17 mouse cellular contexts compared by ENCODE assay signal in genomic region chr7:25079496-25080026, GRCm38 (mm10). TPM values are rescaled to one million over a fixed set of nuclear protein-coding genes. Genes with fewer than 3 reads are reported as not detected.
DNase-seq lines count a peak whose midpoint lies in the region; ATAC-seq and TF ChIP-seq lines count a peak whose summit lies in the region.
"Had no signal": no experiment of that assay in that cellular context is flagged by ENCODE, and none has a peak within 500 bp of the region (broad histone marks: within the 10 kb centered on the region; RNA-seq: fewer than 3 reads in every experiment).

No protein-coding gene starts in this region.

- H3K9me3 ChIP-seq in erythroblast, embryonic 14.5 days (ENCODE audit: control insufficient read depth, low read length): peaks cover 18% of the 10 kb centered on the region
- H3K9me3 ChIP-seq in liver, embryonic 11.5 days (ENCODE audit: control insufficient read depth, low read length): no peaks in the 10 kb centered on the region
- no peaks in the 10 kb centered on the region for H3K9me3 ChIP-seq in liver, postnatal 0 days (ENCODE audit: low read length)
- H3K9me3 ChIP-seq: limb, embryonic 15.5 days; midbrain, embryonic 13.5 days; neural tube, embryonic 12.5 days had no signal

- no peak overlapping the region for H3K9ac ChIP-seq in liver, embryonic 11.5 days (ENCODE audit: low read depth, low read length)
- no peak overlapping the region for H3K9ac ChIP-seq in liver, postnatal 0 days (replicated peaks)
- H3K9ac ChIP-seq: limb, embryonic 15.5 days had no signal

- peak; percentile 23 for DNase-seq in liver
- no peak for DNase-seq in liver, embryonic 11.5 days (ENCODE audit: low spot score)
- DNase-seq in kidney, postnatal 10 days: peak; percentile 52
- peak; percentile 57 for DNase-seq in liver, postnatal 0 days
- no peak for DNase-seq in thymus, postnatal 25 days
- no peak for DNase-seq in thymus, postnatal 4 days
- DNase-seq: cerebellum, adult 11 months; gastrocnemius, postnatal 36 days; lung, postnatal 4 days; right cerebral cortex, postnatal 4 days had no signal

- H3K27me3 ChIP-seq in erythroblast, embryonic 14.5 days (ENCODE audit: control insufficient read depth): peaks cover 2% of the 10 kb centered on the region; the same call in 1 of the 2 replicates
- H3K27me3 ChIP-seq in liver, embryonic 11.5 days (replicated peaks; ENCODE audit: control insufficient read depth, insufficient read depth, low read length): no peaks in the 10 kb centered on the region
- no peaks in the 10 kb centered on the region for H3K27me3 ChIP-seq in liver, postnatal 0 days (ENCODE audit: insufficient read depth, low read length)
- H3K27me3 ChIP-seq: limb, embryonic 15.5 days; midbrain, embryonic 13.5 days; neural tube, embryonic 12.5 days had no signal

- peaks cover 63% of the 10 kb centered on the region for H3K36me3 ChIP-seq in erythroblast, embryonic 14.5 days (ENCODE audit: control insufficient read depth)
- H3K36me3 ChIP-seq in liver, embryonic 11.5 days (ENCODE audit: control insufficient read depth, insufficient read depth, low read length): peaks cover 44% of the 10 kb centered on the region
- H3K36me3 ChIP-seq in liver, postnatal 0 days (replicated peaks; ENCODE audit: insufficient read depth, low read length): peaks cover 51% of the 10 kb centered on the region

- TF ChIP-seq EP300 in liver, postnatal 0 days (IDR thresholded peaks at IDR 0.05; ENCODE audit: low read depth): no peak

- H3K4me3 ChIP-seq in erythroblast, embryonic 14.5 days (replicated peaks): peak overlapping the region; percentile 14
- no peak overlapping the region for H3K4me3 ChIP-seq in liver, embryonic 11.5 days (ENCODE audit: low read depth, low read length)
- H3K4me3 ChIP-seq in liver, postnatal 0 days (ENCODE audit: low read depth, low read length): no peak overlapping the region
- H3K4me3 ChIP-seq: left cerebral cortex, adult 2 months; neural tube, embryonic 12.5 days had no signal

- H3K27ac ChIP-seq in liver, embryonic 11.5 days (ENCODE audit: low read depth, low read length): no peak overlapping the region
- H3K27ac ChIP-seq in liver, postnatal 0 days (ENCODE audit: low read depth): no peak overlapping the region
- H3K27ac ChIP-seq: left cerebral cortex, adult 2 months; limb, embryonic 15.5 days; midbrain, embryonic 13.5 days; neural tube, embryonic 12.5 days had no signal

- no peak overlapping the region for H3K4me2 ChIP-seq in liver, embryonic 11.5 days
- no peak overlapping the region for H3K4me2 ChIP-seq in liver, postnatal 0 days (ENCODE audit: low read depth, low read length)
- H3K4me2 ChIP-seq: limb, embryonic 15.5 days had no signal

- ATAC-seq in erythroblast, adult 5-6 weeks (replicated peaks; ENCODE audit: low FRiP score, poor library complexity, severe bottlenecking): no peak
- no peak for ATAC-seq in liver, embryonic 11.5 days (replicated peaks; ENCODE audit: low FRiP score)
- no peak for ATAC-seq in liver, postnatal 0 days
- ATAC-seq: activated CD4-positive, CD25-positive, alpha-beta regulatory T cell, adult 4 months; midbrain, embryonic 13.5 days had no signal

- WGBS in liver, embryonic 11.5 days: 84% methylated on average over 12 of the region's 12 CpGs
- 78% methylated on average over 12 of the region's 12 CpGs for WGBS in liver, postnatal 0 days (ENCODE audit: insufficient replicate concordance)

- peaks cover 51% of the 10 kb centered on the region for H3K4me1 ChIP-seq in erythroblast, embryonic 14.5 days (ENCODE audit: control insufficient read depth)
- H3K4me1 ChIP-seq in liver, embryonic 11.5 days (replicated peaks; ENCODE audit: control insufficient read depth, insufficient read depth, low read length): peaks cover 33% of the 10 kb centered on the region
- peaks cover 32% of the 10 kb centered on the region for H3K4me1 ChIP-seq in liver, postnatal 0 days (ENCODE audit: insufficient read depth)

- no peak for TF ChIP-seq CTCF in liver, postnatal 0 days (IDR thresholded peaks at IDR 0.05; ENCODE audit: low read depth)

RNA-seq across cellular contexts. Expression of gene Zfp574, which starts 7.2 kb away (rescaled TPM):
- 3.0 and 3.4 TPM in 2 replicates for polyA plus RNA-seq in erythroblast, embryonic 14.5 days (2012)
- 1.9 and 2.7 TPM in 2 replicates for total RNA-seq in erythroblast, adult 5-6 weeks (2015; ENCODE audit: low replicate concordance)
- total RNA-seq in erythroblast, adult 5-6 weeks (2017; ENCODE audit: low replicate concordance): 2.0 and 2.1 TPM in 2 replicates
- 22.8 and 23.1 TPM in 2 replicates for polyA plus RNA-seq in liver, embryonic 11.5 days (2014; fragmentation: Nextera tagmentation; extraction: Ambion mirVana)
- 9.4 and 10.8 TPM in 2 replicates for polyA plus RNA-seq in liver, postnatal 0 days (2015; fragmentation: Nextera tagmentation; extraction: Ambion mirVana)

RNA-seq across cellular contexts. Expression of gene Grik5, which starts 7.4 kb away (rescaled TPM):
- polyA plus RNA-seq in erythroblast, embryonic 14.5 days (2012): 0.82 and 0.91 TPM in 2 replicates
- 4.0 and 8.1 TPM in 2 replicates for total RNA-seq in erythroblast, adult 5-6 weeks (2015; ENCODE audit: low replicate concordance)
- 6.6 and 14.4 TPM in 2 replicates for total RNA-seq in erythroblast, adult 5-6 weeks (2017; ENCODE audit: low replicate concordance)
- polyA plus RNA-seq in liver, embryonic 11.5 days (2014; fragmentation: Nextera tagmentation; extraction: Ambion mirVana): 3.5 and 5.3 TPM in 2 replicates
- 0.69 and 0.76 TPM in 2 replicates for polyA plus RNA-seq in liver, postnatal 0 days (2015; fragmentation: Nextera tagmentation; extraction: Ambion mirVana)

Comparison
In these comparisons a context has a peak if more than half of its experiments do, and no peak if none do; other contexts are left out.
1. DNase-seq: peak in liver (single experiment), kidney, postnatal 10 days (single experiment) and liver, postnatal 0 days (single experiment); none in liver, embryonic 11.5 days (single experiment), thymus, postnatal 25 days (single experiment) and thymus, postnatal 4 days (single experiment).